Mouse (Mus musculus) A20 (cell line): ENCODE results near the gene Phf21a.
"Not testable (repeated sequence)": the region's sequence is repeated elsewhere in the genome, so short reads cannot be mapped to it uniquely, and the experiment has no call there.

ENCODE experiments used
- DNase-seq: peaks from one replicate; pipeline ENCODE4 v3.0.0-alpha.2; 2011; ENCODE audit warnings: low read depth, low spot score

Gene Phf21a

GRCm38 (mm10) chr2:92381161-92381560 is 288.2 kb downstream of the Phf21a start:
- DNase-seq = no peak

DNA sequence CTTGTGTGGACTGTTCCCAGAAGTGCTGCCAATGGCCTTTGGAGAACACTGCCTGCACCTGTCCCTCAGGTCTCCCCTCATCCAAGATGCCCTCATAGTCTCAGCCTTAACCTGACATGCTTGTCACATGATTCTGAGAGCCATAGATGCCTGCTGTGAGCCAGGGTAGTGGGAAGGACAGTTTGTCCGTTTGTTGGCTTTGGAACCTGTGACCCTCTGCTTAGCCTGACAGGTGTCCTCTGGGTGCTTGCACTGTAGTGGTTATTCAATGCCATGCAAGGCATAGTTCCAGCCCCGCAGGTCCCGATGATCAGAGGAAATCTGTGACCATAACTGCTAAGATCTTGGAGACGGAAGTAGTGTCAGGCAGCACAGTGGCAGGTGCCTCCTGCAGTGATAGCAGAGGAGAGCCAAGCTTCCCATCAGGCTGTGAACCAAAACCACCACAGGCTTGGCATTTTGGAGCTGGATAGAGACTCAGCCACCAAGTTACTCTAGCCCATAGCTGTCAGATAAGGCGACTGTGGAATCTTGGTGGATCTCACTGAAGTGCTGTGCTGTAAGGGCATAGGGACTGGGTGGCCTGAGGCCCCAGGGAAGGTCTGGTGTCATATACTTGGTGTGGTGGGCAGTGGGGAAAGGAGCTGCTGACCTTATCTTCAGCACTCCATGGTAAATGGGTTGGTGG is 289.1 kb downstream of the Phf21a start, which contains the start of gene 1700029I15Rik:
TSS of gene 1700029I15Rik (plus strand) at position 638 of the 688 bp plus-strand sequence.
- no peak for DNase-seq

- no peak for DNase-seq
Measured at GRCm38 (mm10) chr2:92382759-92383158, 289.8 kb downstream of the Phf21a start.

DNA sequence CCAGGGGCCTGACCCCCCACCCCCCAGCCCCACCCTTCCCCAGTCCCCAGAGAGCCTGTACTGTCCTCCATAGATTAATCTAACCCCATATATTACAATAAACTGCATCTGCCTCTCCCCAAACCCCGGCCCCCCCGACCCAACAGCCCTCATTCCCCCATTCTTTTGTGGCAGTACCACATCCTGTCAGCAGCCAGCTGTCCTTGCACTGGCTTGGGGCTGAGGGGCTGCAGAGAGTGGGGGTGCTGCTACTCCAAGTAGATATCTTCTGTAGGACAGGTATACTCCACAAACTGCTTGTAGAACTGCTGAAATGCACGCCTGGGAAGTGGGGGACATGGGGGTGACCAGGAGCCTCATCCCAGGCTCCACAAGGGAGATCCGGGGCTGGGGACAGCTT is 291.2 kb downstream of the Phf21a start:
- no peak for DNase-seq

GRCm38 (mm10) chr2:92385113-92386051 is 292.5 kb downstream of the Phf21a start:
- no peak for DNase-seq

- no peak for DNase-seq
Measured at GRCm38 (mm10) chr2:92386821-92387570, 294.1 kb downstream of the Phf21a start.

GRCm38 (mm10) chr2:92387646-92388045 is 294.7 kb downstream of the Phf21a start:
- no peak for DNase-seq

DNA sequence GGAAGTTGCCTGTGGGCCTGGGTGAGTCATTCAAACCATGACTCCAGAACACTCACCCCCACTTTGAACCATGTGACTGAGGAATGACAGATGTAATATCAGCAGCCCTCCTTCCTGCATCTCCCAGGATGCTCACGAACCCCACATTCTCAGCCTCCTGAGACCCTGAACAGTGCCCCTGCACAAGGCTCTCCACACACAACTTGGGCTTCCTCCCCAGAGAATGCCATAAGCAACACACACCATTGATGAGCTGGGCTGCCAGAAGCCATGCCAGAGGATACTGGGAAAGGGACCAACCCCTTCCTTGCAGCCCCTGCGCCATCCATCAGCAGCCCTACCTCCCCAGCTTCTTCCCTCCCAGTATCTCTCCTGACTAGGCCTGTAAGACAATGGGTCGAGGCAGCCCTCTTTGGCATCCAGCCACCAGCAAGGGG is 295.2 kb downstream of the Phf21a start:
- DNase-seq = no peak

DNA sequence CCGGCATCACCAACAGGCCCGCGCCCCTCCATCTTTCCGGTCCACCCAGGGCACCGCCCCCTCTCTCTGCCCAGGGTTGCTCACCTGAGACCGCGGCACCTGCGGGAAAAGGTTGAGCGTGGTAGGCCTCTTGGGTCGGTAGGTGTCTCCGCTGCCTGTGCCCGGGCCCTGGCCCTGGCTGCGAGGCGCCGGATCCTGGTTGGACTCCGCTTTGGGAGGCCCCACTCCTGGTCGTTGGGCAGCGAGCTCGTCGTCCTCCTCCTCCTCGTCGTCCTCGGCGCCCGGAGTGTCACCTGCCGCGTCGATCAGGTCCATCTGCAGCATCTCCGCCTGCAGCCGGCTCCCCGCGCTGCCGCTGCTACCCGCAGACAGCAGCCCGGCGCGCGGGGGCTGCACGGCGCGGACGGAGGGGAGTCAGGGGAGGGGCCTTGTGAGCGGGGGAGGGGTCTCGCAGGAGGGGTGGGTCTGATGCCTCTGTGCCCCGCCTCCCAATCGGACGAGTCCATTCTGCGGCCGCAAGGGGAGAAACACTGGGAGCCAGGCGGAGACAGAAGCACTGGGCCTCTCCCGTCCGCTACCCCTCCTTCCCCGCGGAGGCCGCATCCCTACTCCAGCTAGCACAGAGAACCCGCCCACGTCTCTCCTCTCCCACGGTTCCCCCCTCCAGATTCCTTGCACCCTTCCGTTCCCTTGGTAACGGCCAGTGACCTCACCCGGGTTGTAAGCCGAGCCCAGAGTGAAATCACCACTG is 296.1 kb downstream of the Phf21a start:
- DNase-seq = no peak

DNA sequence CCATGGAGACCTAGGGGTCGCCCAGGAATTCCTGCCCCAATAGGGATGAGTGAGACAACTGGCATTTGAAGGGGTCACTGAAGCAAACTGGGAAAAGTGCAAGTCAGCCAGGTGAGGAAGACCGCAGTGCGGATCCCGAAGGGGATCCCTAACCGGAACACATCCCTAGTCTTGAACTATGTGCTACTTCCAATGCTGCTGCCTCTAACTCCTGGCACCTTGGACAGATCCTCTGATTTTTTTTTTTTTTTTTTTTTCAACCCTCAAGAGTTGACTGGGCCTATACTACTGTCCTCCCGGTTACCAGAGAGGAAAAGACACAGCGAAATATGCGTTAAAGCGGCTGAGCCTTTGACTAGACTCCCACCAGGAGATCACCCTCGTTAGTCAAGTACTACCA is 296.7 kb downstream of the Phf21a start:
- no peak for DNase-seq

DNA sequence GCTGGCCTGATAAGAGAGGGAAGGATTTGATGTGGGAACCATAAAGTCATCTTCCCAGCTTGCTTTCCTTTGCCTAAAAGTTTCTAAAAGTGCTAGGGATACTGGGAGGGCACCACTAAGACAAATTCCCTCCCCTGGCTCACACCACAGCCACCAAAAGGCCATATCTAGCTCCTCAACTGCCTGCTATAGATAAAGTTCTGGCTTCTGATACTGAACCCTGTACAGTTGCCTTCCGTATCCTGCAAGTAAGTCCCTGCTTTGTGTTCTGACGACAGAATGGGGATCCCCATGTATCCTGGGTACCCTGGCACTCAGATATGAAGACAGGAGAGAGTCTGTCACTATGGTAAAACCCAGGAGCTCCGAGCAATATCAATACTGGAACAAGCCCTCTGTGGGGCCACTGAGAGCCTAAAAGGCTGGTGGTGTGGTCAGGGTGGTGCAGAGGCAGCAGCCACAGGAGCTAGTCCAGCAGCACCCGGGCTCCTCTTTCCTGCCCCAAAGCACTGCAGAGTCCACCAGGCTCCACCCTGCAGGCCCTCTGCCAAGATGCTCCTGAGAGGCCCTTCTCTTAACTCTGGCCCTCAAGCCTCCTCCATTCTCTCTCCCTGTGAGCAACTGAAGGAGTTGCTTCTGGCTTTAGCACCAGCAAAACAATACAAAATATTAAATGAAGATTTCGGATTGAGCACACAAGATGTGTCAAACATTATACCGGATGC is 297.5 kb downstream of the Phf21a start:
- no peak for DNase-seq

GRCm38 (mm10) chr2:92391116-92391515 is 298.2 kb downstream of the Phf21a start:
- no peak for DNase-seq

DNA sequence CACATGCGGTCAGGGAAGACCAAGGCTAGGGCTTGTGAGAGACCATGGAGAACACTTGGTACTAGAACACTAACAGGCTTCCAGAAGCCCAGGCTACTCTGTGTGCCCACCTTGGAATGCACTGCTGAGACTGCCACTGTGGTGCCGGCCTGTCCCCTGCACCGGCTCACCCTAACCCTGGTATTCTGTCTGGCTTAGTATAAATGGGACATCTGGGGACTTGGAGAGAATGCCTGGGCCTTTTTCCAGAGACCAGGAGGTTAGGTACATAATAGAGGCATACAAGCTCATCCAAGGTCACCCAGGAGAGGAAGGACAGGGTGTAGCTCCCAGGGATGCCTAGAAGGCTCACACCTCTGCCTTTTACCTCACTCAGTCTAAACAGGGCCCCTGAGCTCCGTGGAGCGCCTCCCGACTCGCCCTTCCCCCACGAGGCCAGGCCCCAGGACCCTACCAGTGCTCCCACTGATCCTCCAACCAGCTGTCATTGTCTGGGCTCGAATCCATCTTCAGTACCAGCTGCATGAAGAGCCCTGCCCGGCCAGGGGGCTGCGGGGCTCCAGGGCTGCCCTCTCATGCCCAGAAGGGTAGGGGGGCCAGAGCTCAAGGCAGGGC is 298.9 kb downstream of the Phf21a start:
- DNase-seq = no peak

DNA sequence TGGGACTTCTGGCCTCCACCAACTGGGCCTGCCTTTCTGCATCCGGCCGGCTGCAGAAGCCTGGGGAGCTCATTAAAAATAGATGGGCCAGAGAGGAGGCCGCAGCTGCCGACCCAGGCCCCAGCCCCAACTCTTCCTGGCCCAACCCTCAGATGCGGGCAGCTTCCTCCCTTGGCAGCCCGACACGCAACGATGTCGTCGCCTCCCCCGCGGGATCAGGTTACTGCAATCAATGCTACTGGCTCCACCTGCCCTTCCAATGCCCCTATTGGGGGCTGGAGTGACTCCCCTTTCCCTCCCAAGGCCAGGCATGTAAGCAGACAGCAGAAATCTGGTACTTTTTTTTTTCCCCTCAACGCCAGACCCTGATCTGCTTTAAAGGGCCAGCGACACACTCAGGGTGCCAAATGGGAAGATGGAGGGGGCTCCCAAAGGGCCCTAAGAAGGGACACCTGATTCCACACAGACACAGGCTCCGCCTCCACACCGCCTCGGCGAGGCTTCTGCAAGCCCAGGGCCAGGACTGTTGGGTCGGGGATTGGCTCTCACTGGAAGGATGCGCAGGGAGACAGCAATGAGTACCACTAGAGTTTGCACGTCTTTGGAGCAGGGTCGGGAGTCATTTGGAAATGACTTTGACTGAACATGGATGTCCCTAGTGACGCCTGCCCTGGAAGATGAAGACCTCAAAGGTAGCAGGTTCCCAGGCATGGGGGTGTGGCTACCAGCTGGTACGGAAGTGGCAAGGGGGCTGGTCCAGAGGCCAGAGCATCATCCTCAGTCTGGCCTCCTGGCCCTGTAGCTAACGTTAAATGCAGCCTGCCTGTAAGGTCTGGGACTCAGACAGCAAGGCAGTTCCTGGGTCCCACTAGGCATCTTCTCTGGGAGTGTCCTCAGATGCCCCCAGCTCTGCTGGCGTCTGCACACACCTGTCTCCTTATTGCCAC is 299.7 kb downstream of the Phf21a start:
- DNase-seq = no peak

GRCm38 (mm10) chr2:92395535-92395934 is 302.6 kb downstream of the Phf21a start:
- DNase-seq = no peak

GRCm38 (mm10) chr2:92397436-92397835 is 304.5 kb downstream of the Phf21a start:
- no peak for DNase-seq

- DNase-seq = not testable (repeated sequence)
Measured at GRCm38 (mm10) chr2:92399877-92400276, 307.0 kb downstream of the Phf21a start.

- DNase-seq = no peak
Measured at GRCm38 (mm10) chr2:92400682-92401081, 307.8 kb downstream of the Phf21a start.

- no peak for DNase-seq
Measured at GRCm38 (mm10) chr2:92401091-92401561, 308.2 kb downstream of the Phf21a start, which contains the start of gene Mapk8ip1. Gene Mapk8ip1 (minus strand): TSS chr2:92401263.
